ENCODE assay signal across 8 mouse cellular contexts in the genomic region with DNA sequence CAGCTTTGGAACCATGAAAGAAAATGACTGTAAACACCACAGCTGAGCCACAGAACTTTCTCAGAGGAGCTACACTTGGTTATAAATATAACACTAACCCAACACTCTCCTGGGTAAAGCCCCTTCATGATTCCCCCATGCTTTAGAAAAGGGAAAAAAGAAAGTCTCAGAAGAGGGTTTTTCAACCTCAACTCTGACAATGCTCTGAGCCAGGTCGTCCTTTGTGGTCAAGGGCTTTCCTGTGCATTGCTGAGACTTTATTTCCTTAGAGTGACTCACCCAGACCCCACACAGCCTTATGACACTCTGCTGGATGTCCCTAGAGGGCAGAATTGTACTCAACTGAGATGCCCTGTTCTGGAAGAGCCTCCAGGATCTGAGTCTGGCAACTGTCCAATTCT.
DNase-seq lines count a peak whose midpoint lies in the region; ATAC-seq lines count a peak whose summit lies in the region.
"Had no signal": no experiment of that assay in that cellular context is flagged by ENCODE, and none has a peak within 500 bp of the region (broad histone marks: within the 10 kb centered on the region; RNA-seq: fewer than 3 reads in every experiment).

No protein-coding gene starts in this region.

- H3K9ac ChIP-seq in midbrain, embryonic 16.5 days (ENCODE audit: low read depth, low read length) = no peak overlapping the region
- no peak overlapping the region for H3K9ac ChIP-seq in forebrain, embryonic 16.5 days (replicated peaks; ENCODE audit: low read depth, low read length)
- H3K9ac ChIP-seq: hindbrain, embryonic 12.5 days had no signal

- DNase-seq in kidney, postnatal 10 days = peak; percentile 21
- no peak for DNase-seq in kidney, adult 9 months
- DNase-seq in CD4-positive, CD25-positive, alpha-beta regulatory T cell, adult 2 months (ENCODE audit: low read depth, low spot score) = peak; percentile 67
- peak; percentile 49 for DNase-seq in adrenal gland, postnatal 14 days

- no peaks in the 10 kb centered on the region for H3K9me3 ChIP-seq in midbrain, embryonic 16.5 days (replicated peaks; ENCODE audit: control insufficient read depth, low read length, poor library complexity, severe bottlenecking)
- no peaks in the 10 kb centered on the region for H3K9me3 ChIP-seq in forebrain, embryonic 16.5 days (ENCODE audit: control insufficient read depth, low read length)
- H3K9me3 ChIP-seq: hindbrain, embryonic 12.5 days had no signal

- H3K4me2 ChIP-seq in midbrain, embryonic 16.5 days (ENCODE audit: low read length) = no peak overlapping the region
- H3K4me2 ChIP-seq in forebrain, embryonic 16.5 days (ENCODE audit: low read length) = no peak overlapping the region
- H3K4me2 ChIP-seq: hindbrain, embryonic 12.5 days had no signal

- no peaks in the 10 kb centered on the region for H3K36me3 ChIP-seq in midbrain, embryonic 16.5 days (ENCODE audit: control insufficient read depth, insufficient read depth, low read length)
- H3K36me3 ChIP-seq in forebrain, embryonic 16.5 days (ENCODE audit: control insufficient read depth, insufficient read depth) = no peaks in the 10 kb centered on the region
- H3K36me3 ChIP-seq: hindbrain, embryonic 12.5 days had no signal

- H3K4me3 ChIP-seq in midbrain, embryonic 16.5 days (ENCODE audit: low read depth, low read length) = no peak overlapping the region
- no peak overlapping the region for H3K4me3 ChIP-seq in forebrain, embryonic 16.5 days (replicated peaks; ENCODE audit: low read length)
- H3K4me3 ChIP-seq: hindbrain, embryonic 12.5 days had no signal

- no peaks in the 10 kb centered on the region for H3K27me3 ChIP-seq in midbrain, embryonic 16.5 days (ENCODE audit: control insufficient read depth, insufficient read depth, low read depth, low read length)
- no peaks in the 10 kb centered on the region for H3K27me3 ChIP-seq in forebrain, embryonic 16.5 days (replicated peaks; ENCODE audit: control insufficient read depth, insufficient read depth, low read length)
- H3K27me3 ChIP-seq: hindbrain, embryonic 12.5 days had no signal

- 0 out of 2 replicates have a peak, but pooled peaks cover 2% of the 10 kb centered on the region for H3K4me1 ChIP-seq in midbrain, embryonic 16.5 days (ENCODE audit: control insufficient read depth, insufficient read depth, low read length)
- peaks cover 2% of the 10 kb centered on the region for H3K4me1 ChIP-seq in forebrain, embryonic 16.5 days (replicated peaks; ENCODE audit: control insufficient read depth, insufficient read depth, low read length)
- H3K4me1 ChIP-seq: hindbrain, embryonic 12.5 days had no signal

- no peak overlapping the region for H3K27ac ChIP-seq in midbrain, embryonic 16.5 days (ENCODE audit: low read length)
- no peak overlapping the region for H3K27ac ChIP-seq in forebrain, embryonic 16.5 days (ENCODE audit: low read length)
- H3K27ac ChIP-seq: hindbrain, embryonic 12.5 days had no signal

- peak; percentile 69 for ATAC-seq in neutrophil, adult 5-6 weeks (ENCODE audit: extremely low read depth, insufficient number of reproducible peaks, low FRiP score, poor library complexity, severe bottlenecking)
- ATAC-seq in midbrain, embryonic 16.5 days = no peak
- no peak for ATAC-seq in forebrain, embryonic 16.5 days

- WGBS in midbrain, embryonic 16.5 days = 62% methylated on average over 1 of the region's 1 CpGs
- WGBS in forebrain, embryonic 16.5 days = 50% methylated on average over 1 of the region's 1 CpGs
